Comparison of ENCODE assay signal across 30 mouse cellular contexts in genomic region chr10:75261268-75261667, GRCm38 (mm10). TPM values are rescaled to one million over a fixed set of nuclear protein-coding genes. Genes with fewer than 3 reads are reported as not detected.
DNase-seq lines count a peak whose midpoint lies in the region; ATAC-seq and TF ChIP-seq lines count a peak whose summit lies in the region.
"Had no signal": no experiment of that assay in that cellular context is flagged by ENCODE, and none has a peak within 500 bp of the region (broad histone marks: within the 10 kb centered on the region; RNA-seq: fewer than 3 reads in every experiment).

No protein-coding gene starts in this region.

- no peaks in the 10 kb centered on the region for H3K27me3 ChIP-seq in midbrain, embryonic 11.5 days (ENCODE audit: control insufficient read depth, insufficient read depth, low read length)
- H3K27me3 ChIP-seq in midbrain, embryonic 15.5 days (replicated peaks) = no peaks in the 10 kb centered on the region
- H3K27me3 ChIP-seq in forebrain, embryonic 14.5 days (replicated peaks; ENCODE audit: control insufficient read depth, insufficient read depth, low read length) = no peaks in the 10 kb centered on the region
- H3K27me3 ChIP-seq: CH12.LX; embryonic facial prominence, embryonic 15.5 days; forebrain, embryonic 13.5 days; heart, embryonic 12.5 days; liver, embryonic 12.5 days; neural tube, embryonic 15.5 days had no signal

- DNase-seq in heart, adult 11 months = peak; percentile 56
- no peak for DNase-seq in heart, postnatal 10 days
- DNase-seq in midbrain, embryonic 11.5 days (ENCODE audit: low spot score, missing footprints) = peak; percentile 59
- peak; percentile 23 for DNase-seq in kidney, postnatal 14 days
- no peak for DNase-seq in layer of hippocampus, adult 2 months (ENCODE audit: low spot score in 2 of 2)
- no peak for DNase-seq in forebrain, embryonic 14.5 days (ENCODE audit: low spot score)
- DNase-seq: adrenal gland, adult 8-10 months; cerebellum, adult 2 months; cerebellum, postnatal 25 days; gastrocnemius, adult 2 months; gastrocnemius, postnatal 36 days; heart, adult 2 months; layer of hippocampus, postnatal 36 days; left cerebral cortex, postnatal 4 days; liver, postnatal 0 days; midbrain, embryonic 14.5 days; retina, postnatal 1 day; right cerebral cortex, postnatal 14 days had no signal

- 97% methylated on average over 5 of the region's 5 CpGs for WGBS in midbrain, embryonic 11.5 days
- WGBS in midbrain, embryonic 15.5 days = 95% methylated on average over 5 of the region's 5 CpGs
- 99% methylated on average over 5 of the region's 5 CpGs for WGBS in forebrain, embryonic 14.5 days

- H3K4me2 ChIP-seq in midbrain, embryonic 11.5 days = no peak overlapping the region
- H3K4me2 ChIP-seq in midbrain, embryonic 15.5 days = no peak overlapping the region
- no peak overlapping the region for H3K4me2 ChIP-seq in forebrain, embryonic 14.5 days (ENCODE audit: low read length)
- H3K4me2 ChIP-seq: embryonic facial prominence, embryonic 15.5 days; forebrain, embryonic 13.5 days; heart, embryonic 12.5 days; hindbrain, embryonic 14.5 days; liver, embryonic 12.5 days; neural tube, embryonic 15.5 days had no signal

- TF ChIP-seq CTCF in layer of hippocampus, adult 2 months (conservative IDR thresholded peaks at IDR 0.05) = no peak

- H3K9me3 ChIP-seq in midbrain, embryonic 11.5 days (ENCODE audit: control insufficient read depth, low read length) = no peaks in the 10 kb centered on the region
- no peaks in the 10 kb centered on the region for H3K9me3 ChIP-seq in midbrain, embryonic 15.5 days
- H3K9me3 ChIP-seq in forebrain, embryonic 14.5 days (replicated peaks; ENCODE audit: control insufficient read depth, low read length) = no peaks in the 10 kb centered on the region
- H3K9me3 ChIP-seq: embryonic facial prominence, embryonic 10.5 days; embryonic facial prominence, embryonic 15.5 days; forebrain, embryonic 13.5 days; heart, embryonic 12.5 days; liver, embryonic 12.5 days; neural tube, embryonic 15.5 days had no signal

- no peak overlapping the region for H3K27ac ChIP-seq in midbrain, embryonic 11.5 days (ENCODE audit: low read depth, low read length)
- H3K27ac ChIP-seq in midbrain, embryonic 15.5 days = no peak overlapping the region
- H3K27ac ChIP-seq in layer of hippocampus, adult 2 months = no peak overlapping the region
- H3K27ac ChIP-seq in forebrain, embryonic 14.5 days (ENCODE audit: low read depth, low read length) = no peak overlapping the region
- H3K27ac ChIP-seq: embryonic facial prominence, embryonic 10.5 days; embryonic facial prominence, embryonic 15.5 days; forebrain, embryonic 13.5 days; gastrocnemius, adult 2 months; heart, adult 2 months; hindbrain, embryonic 14.5 days; kidney, postnatal 0 days; liver, embryonic 12.5 days; macrophage; neural tube, embryonic 15.5 days had no signal

- no peak overlapping the region for H3K9ac ChIP-seq in midbrain, embryonic 11.5 days (ENCODE audit: low read length)
- no peak overlapping the region for H3K9ac ChIP-seq in midbrain, embryonic 15.5 days
- H3K9ac ChIP-seq in forebrain, embryonic 14.5 days (ENCODE audit: low read length) = no peak overlapping the region
- H3K9ac ChIP-seq: embryonic facial prominence, embryonic 15.5 days; forebrain, embryonic 13.5 days; heart, embryonic 12.5 days; hindbrain, embryonic 14.5 days; liver, embryonic 12.5 days; liver, postnatal 0 days; neural tube, embryonic 15.5 days had no signal

- no peak for ATAC-seq in midbrain, embryonic 11.5 days (ENCODE audit: low FRiP score)
- ATAC-seq in midbrain, embryonic 15.5 days (replicated peaks) = no peak
- ATAC-seq in forebrain, embryonic 14.5 days = no peak
- ATAC-seq: forebrain, embryonic 13.5 days; inflammation-experienced regulatory T-cells, adult 6 months; liver, embryonic 12.5 days; liver, postnatal 0 days had no signal

- no peak overlapping the region for H3K4me3 ChIP-seq in midbrain, embryonic 11.5 days (ENCODE audit: low read depth, low read length)
- no peak overlapping the region for H3K4me3 ChIP-seq in midbrain, embryonic 15.5 days
- no peak overlapping the region for H3K4me3 ChIP-seq in layer of hippocampus, adult 2 months
- no peak overlapping the region for H3K4me3 ChIP-seq in forebrain, embryonic 14.5 days (ENCODE audit: low read depth, low read length)
- H3K4me3 ChIP-seq: embryonic facial prominence, embryonic 10.5 days; embryonic facial prominence, embryonic 15.5 days; forebrain, embryonic 13.5 days; gastrocnemius, adult 2 months; heart, adult 2 months; heart, embryonic 12.5 days; liver, embryonic 12.5 days; neural tube, embryonic 15.5 days had no signal

- H3K4me1 ChIP-seq in midbrain, embryonic 11.5 days (ENCODE audit: control insufficient read depth, insufficient read depth, low read length) = no peaks in the 10 kb centered on the region
- no peaks in the 10 kb centered on the region for H3K4me1 ChIP-seq in midbrain, embryonic 15.5 days
- no peaks in the 10 kb centered on the region for H3K4me1 ChIP-seq in forebrain, embryonic 14.5 days (ENCODE audit: control insufficient read depth, insufficient read depth, low read length)
- H3K4me1 ChIP-seq: embryonic facial prominence, embryonic 10.5 days; embryonic facial prominence, embryonic 15.5 days; forebrain, embryonic 13.5 days; neural tube, embryonic 15.5 days had no signal

- intact Hi-C loops in heart, postnatal 10 days (cut with DNase I) = no loop called here

- peaks cover 22% of the 10 kb centered on the region for H3K36me3 ChIP-seq in midbrain, embryonic 11.5 days (ENCODE audit: control insufficient read depth, insufficient read depth, low read length)
- H3K36me3 ChIP-seq in midbrain, embryonic 15.5 days (replicated peaks) = peaks cover 53% of the 10 kb centered on the region
- peaks cover 75% of the 10 kb centered on the region for H3K36me3 ChIP-seq in forebrain, embryonic 14.5 days (ENCODE audit: control insufficient read depth, insufficient read depth, low read length)

RNA-seq across cellular contexts. Expression of gene Specc1l, which starts 49.4 kb away (rescaled TPM):
- total RNA-seq in heart, postnatal 10 days (2021) = 10 to 100 TPM; 36.9 to 49.4 TPM
- 22.8 and 23.2 TPM in 2 replicates for polyA plus RNA-seq in midbrain, embryonic 11.5 days (2014; fragmentation: Nextera tagmentation; extraction: Ambion mirVana)
- 34.6 and 37.2 TPM in 2 replicates for polyA plus RNA-seq in midbrain, embryonic 15.5 days (2015; fragmentation: Nextera tagmentation; extraction: Ambion mirVana)
- 10 to 100 TPM; 43.4 to 48.3 TPM for total RNA-seq in layer of hippocampus, adult 2 months (2021)
- polyA plus RNA-seq in forebrain, embryonic 14.5 days (2014; fragmentation: Nextera tagmentation; extraction: Ambion mirVana) = 24.3 and 29.6 TPM in 2 replicates

RNA-seq across cellular contexts. Expression of gene Adora2a, which starts 55.4 kb away (rescaled TPM):
- 10 to 100 TPM; 18.7 to 18.9 TPM for total RNA-seq in heart, postnatal 10 days (2021)
- polyA plus RNA-seq in midbrain, embryonic 11.5 days (2014; fragmentation: Nextera tagmentation; extraction: Ambion mirVana) = 2.8 and 4.0 TPM in 2 replicates
- polyA plus RNA-seq in midbrain, embryonic 15.5 days (2015; fragmentation: Nextera tagmentation; extraction: Ambion mirVana) = 3.8 and 4.0 TPM in 2 replicates
- total RNA-seq in layer of hippocampus, adult 2 months (2021) = 1 to 10 TPM; 2.4 to 2.7 TPM
- polyA plus RNA-seq in forebrain, embryonic 14.5 days (2014; fragmentation: Nextera tagmentation; extraction: Ambion mirVana) = 8.8 and 12.5 TPM in 2 replicates

Comparison
In these comparisons a context has a peak if more than half of its experiments do, and no peak if none do; other contexts are left out.
1. DNase-seq: peak in heart, adult 11 months (single experiment), midbrain, embryonic 11.5 days (single experiment) and kidney, postnatal 14 days (single experiment); none in heart, postnatal 10 days (0 of 2), layer of hippocampus, adult 2 months (0 of 2) and forebrain, embryonic 14.5 days (single experiment).